Mouse (Mus musculus): ENCODE data around the gene 1700015G11Rik. TPM values are rescaled to one million over a fixed set of nuclear protein-coding genes. Genes with fewer than 3 reads are reported as not detected.

1700015G11Rik gene
- polyA plus RNA-seq, 1 experiment from 2014 or later = not detected

GRCm38 (mm10) chr7:52007138-52007537, 8.4 kb downstream of the 1700015G11Rik start:
- H3K27me3 ChIP-seq (ENCODE audit: control insufficient read depth, insufficient read depth, low read length) = no peaks in the 10 kb centered on the region
- no peak for ATAC-seq (ENCODE audit: low read depth)
- H3K9me3 ChIP-seq (ENCODE audit: control insufficient read depth, low read length) = no peaks in the 10 kb centered on the region
- H3K4me3 ChIP-seq (ENCODE audit: low read depth, low read length) = no peak overlapping the region
- H3K4me1 ChIP-seq (ENCODE audit: control insufficient read depth, insufficient read depth, low read length) = 0 out of 2 replicates have a peak, but pooled peaks cover 4% of the 10 kb centered on the region
- 93% methylated on average over 2 of the region's 2 CpGs for WGBS
- H3K36me3 ChIP-seq (ENCODE audit: control insufficient read depth, insufficient read depth, low read length) = no peaks in the 10 kb centered on the region
- no peak overlapping the region for H3K9ac ChIP-seq (replicated peaks; ENCODE audit: low read depth, low read length)
- H3K27ac ChIP-seq (ENCODE audit: low read depth, low read length) = no peak overlapping the region
- H3K4me2 ChIP-seq (ENCODE audit: low read depth, low read length) = no peak overlapping the region

DNA sequence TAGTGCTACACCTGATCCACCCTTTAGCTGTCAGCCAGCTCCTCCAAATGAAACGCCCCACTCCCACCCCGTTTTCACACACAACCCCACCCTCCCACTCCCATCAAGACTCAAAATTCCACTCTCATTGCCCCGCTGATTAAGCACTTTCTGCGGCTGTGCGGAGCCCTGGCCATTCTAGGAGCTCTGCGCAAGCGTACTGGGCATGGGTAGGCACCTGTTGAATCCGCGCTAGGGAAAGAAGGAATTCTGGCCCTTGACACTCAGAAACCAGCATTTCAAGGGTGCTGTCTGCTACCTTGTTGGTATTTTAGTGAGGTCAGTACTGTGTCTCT, 9.3 kb downstream of the 1700015G11Rik start:
- Histone ChIP-seq H3K27ac (ENCODE audit: low read depth, low read length) (peak overlapping the region; percentile 22; the same call in 1 of the 2 replicates), H3K4me1 (ENCODE audit: control insufficient read depth, insufficient read depth, low read length) (0 out of 2 replicates have a peak, but pooled peaks cover 4% of the 10 kb centered on the region), H3K27me3 (ENCODE audit: control insufficient read depth, insufficient read depth, low read length) (no peaks in the 10 kb centered on the region), H3K4me2 (ENCODE audit: low read depth, low read length) (peak overlapping the region; percentile 63), H3K36me3 (ENCODE audit: control insufficient read depth, insufficient read depth, low read length) (no peaks in the 10 kb centered on the region), H3K4me3 (ENCODE audit: low read depth, low read length) (peak overlapping the region; percentile 63), H3K9ac (replicated peaks; ENCODE audit: low read depth, low read length) (0 out of 2 replicates have a peak overlapping the region, but pooled peaks have one; percentile 7), H3K9me3 (ENCODE audit: control insufficient read depth, low read length) (no peaks in the 10 kb centered on the region)
- ATAC-seq (ENCODE audit: low read depth) = no peak; the same call in 1 of the 2 replicates
- WGBS = 1% methylated on average over 9 of the region's 9 CpGs

- peak within 1 kb of the TSS; percentile 63 for H3K9ac ChIP-seq (replicated peaks; ENCODE audit: low read depth, low read length)
- H3K4me3 ChIP-seq (ENCODE audit: low read depth, low read length) = peak within 1 kb of the TSS; percentile 63
- ATAC-seq (ENCODE audit: low read depth) = peak; percentile 97
- H3K36me3 ChIP-seq (ENCODE audit: control insufficient read depth, insufficient read depth, low read length) = no peaks in the 10 kb centered on the region
- 0 out of 2 replicates have a peak, but pooled peaks cover 4% of the 10 kb centered on the region for H3K4me1 ChIP-seq (ENCODE audit: control insufficient read depth, insufficient read depth, low read length)
- no peaks in the 10 kb centered on the region for H3K27me3 ChIP-seq (ENCODE audit: control insufficient read depth, insufficient read depth, low read length)
- H3K4me2 ChIP-seq (ENCODE audit: low read depth, low read length) = peak within 1 kb of the TSS; percentile 63
- H3K9me3 ChIP-seq (ENCODE audit: control insufficient read depth, low read length) = no peaks in the 10 kb centered on the region
- 0% methylated on average over 30 of the region's 47 CpGs for WGBS
- peak within 1 kb of the TSS; percentile 50; the same call in 1 of the 2 replicates for H3K27ac ChIP-seq (ENCODE audit: low read depth, low read length)
Observed at GRCm38 (mm10) chr7:52005511-52006295, 9.8 kb downstream of the 1700015G11Rik start, which contains the start of gene Svip. Svip (minus strand) TSS chr7:52006018.

DNA sequence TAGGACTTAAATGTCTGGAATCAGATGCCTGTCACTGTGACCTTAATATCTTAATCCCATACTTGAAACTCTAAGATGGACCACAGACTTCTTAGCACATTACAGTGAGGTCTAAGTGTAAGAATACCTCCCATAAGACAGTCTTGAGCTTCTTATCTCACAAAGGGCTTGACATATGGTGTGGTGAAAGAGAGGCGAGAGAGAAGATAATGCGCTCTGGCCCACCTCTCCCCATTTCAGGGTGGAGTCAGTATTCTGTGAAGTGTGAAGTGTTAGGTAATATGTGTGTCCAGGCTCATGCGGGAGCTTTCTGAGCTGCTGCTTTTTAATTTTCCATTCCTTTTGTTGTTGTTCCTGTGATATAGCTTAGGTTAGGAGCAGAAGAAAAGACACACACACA, 24.5 kb downstream of the 1700015G11Rik start:
- 0 out of 2 replicates have a peak, but pooled peaks have one; percentile 14 for ATAC-seq (ENCODE audit: low read depth)
- no peak overlapping the region for H3K9ac ChIP-seq (replicated peaks; ENCODE audit: low read depth, low read length)
- no peak overlapping the region for H3K4me2 ChIP-seq (ENCODE audit: low read depth, low read length)
- H3K4me1 ChIP-seq (ENCODE audit: control insufficient read depth, insufficient read depth, low read length) = no peaks in the 10 kb centered on the region
- no peaks in the 10 kb centered on the region for H3K9me3 ChIP-seq (ENCODE audit: control insufficient read depth, low read length)
- H3K36me3 ChIP-seq (ENCODE audit: control insufficient read depth, insufficient read depth, low read length) = no peaks in the 10 kb centered on the region
- no peak overlapping the region for H3K27ac ChIP-seq (ENCODE audit: low read depth, low read length)
- 88% methylated on average over 3 of the region's 3 CpGs for WGBS
- no peak overlapping the region for H3K4me3 ChIP-seq (ENCODE audit: low read depth, low read length)
- no peaks in the 10 kb centered on the region for H3K27me3 ChIP-seq (ENCODE audit: control insufficient read depth, insufficient read depth, low read length)

DNA sequence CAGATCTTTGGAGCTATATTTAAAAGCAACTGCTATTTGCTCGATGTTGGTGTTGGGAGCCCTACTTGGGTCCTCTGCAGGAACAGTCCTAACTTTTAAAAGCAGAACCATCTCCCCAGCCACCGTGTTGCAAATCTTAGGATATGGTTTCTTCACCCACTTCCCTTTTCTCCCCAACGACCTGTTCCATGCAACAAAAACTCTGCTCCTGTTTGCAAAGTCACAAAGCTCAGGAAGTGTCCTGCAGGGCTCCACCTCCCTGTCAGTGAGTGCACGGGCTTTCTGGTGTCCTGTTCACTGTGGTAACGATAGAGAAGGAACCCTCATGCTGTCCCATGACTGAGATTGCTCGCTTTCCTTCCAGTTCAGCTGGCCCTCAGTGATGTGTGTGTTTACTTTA, 28.6 kb downstream of the 1700015G11Rik start:
- H3K4me2 ChIP-seq (ENCODE audit: low read depth, low read length) = no peak overlapping the region
- no peaks in the 10 kb centered on the region for H3K9me3 ChIP-seq (ENCODE audit: control insufficient read depth, low read length)
- no peak overlapping the region for H3K4me3 ChIP-seq (ENCODE audit: low read depth, low read length)
- no peak overlapping the region for H3K9ac ChIP-seq (replicated peaks; ENCODE audit: low read depth, low read length)
- H3K4me1 ChIP-seq (ENCODE audit: control insufficient read depth, insufficient read depth, low read length) = no peaks in the 10 kb centered on the region
- no peaks in the 10 kb centered on the region for H3K36me3 ChIP-seq (ENCODE audit: control insufficient read depth, insufficient read depth, low read length)
- H3K27me3 ChIP-seq (ENCODE audit: control insufficient read depth, insufficient read depth, low read length) = no peaks in the 10 kb centered on the region
- no peak for ATAC-seq (ENCODE audit: low read depth)
- no peak overlapping the region for H3K27ac ChIP-seq (ENCODE audit: low read depth, low read length)
- 63% methylated on average over 6 of the region's 6 CpGs for WGBS

DNA sequence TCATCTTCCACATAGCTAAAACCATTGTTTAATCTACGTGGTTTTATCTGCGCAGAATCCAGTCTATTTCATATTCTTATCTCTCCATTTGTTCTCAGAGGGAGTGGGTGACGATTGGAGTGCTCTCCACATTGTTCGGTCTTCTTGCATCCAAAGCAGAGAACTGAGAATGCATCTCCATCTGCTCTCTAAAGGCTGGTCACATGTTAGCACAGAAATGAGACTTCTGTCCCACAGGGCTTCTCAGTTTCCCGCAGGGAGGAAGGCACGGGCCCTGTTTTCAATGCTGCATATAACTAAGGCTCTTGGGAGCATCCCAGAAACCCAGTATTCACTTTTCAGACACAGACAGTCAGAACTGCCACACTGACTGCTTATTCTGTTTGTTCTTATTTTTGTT, 29.8 kb downstream of the 1700015G11Rik start:
- no peaks in the 10 kb centered on the region for H3K27me3 ChIP-seq (ENCODE audit: control insufficient read depth, insufficient read depth, low read length)
- no peaks in the 10 kb centered on the region for H3K9me3 ChIP-seq (ENCODE audit: control insufficient read depth, low read length)
- no peak overlapping the region for H3K9ac ChIP-seq (replicated peaks; ENCODE audit: low read depth, low read length)
- H3K36me3 ChIP-seq (ENCODE audit: control insufficient read depth, insufficient read depth, low read length) = no peaks in the 10 kb centered on the region
- H3K4me1 ChIP-seq (ENCODE audit: control insufficient read depth, insufficient read depth, low read length) = no peaks in the 10 kb centered on the region
- H3K4me3 ChIP-seq (ENCODE audit: low read depth, low read length) = no peak overlapping the region
- ATAC-seq (ENCODE audit: low read depth) = no peak
- 78% methylated on average over 6 of the region's 6 CpGs for WGBS
- H3K27ac ChIP-seq (ENCODE audit: low read depth, low read length) = no peak overlapping the region
- H3K4me2 ChIP-seq (ENCODE audit: low read depth, low read length) = no peak overlapping the region

GRCm38 (mm10) chr7:51982303-51982702, 33.2 kb downstream of the 1700015G11Rik start:
- H3K27me3 ChIP-seq (ENCODE audit: control insufficient read depth, insufficient read depth, low read length) = no peaks in the 10 kb centered on the region
- no peaks in the 10 kb centered on the region for H3K9me3 ChIP-seq (ENCODE audit: control insufficient read depth, low read length)
- H3K4me2 ChIP-seq (ENCODE audit: low read depth, low read length) = no peak overlapping the region
- no peaks in the 10 kb centered on the region for H3K4me1 ChIP-seq (ENCODE audit: control insufficient read depth, insufficient read depth, low read length)
- no peak overlapping the region for H3K27ac ChIP-seq (ENCODE audit: low read depth, low read length)
- WGBS = 9% methylated on average over 1 of the region's 1 CpGs
- no peaks in the 10 kb centered on the region for H3K36me3 ChIP-seq (ENCODE audit: control insufficient read depth, insufficient read depth, low read length)
- no peak for ATAC-seq (ENCODE audit: low read depth)
- H3K9ac ChIP-seq (replicated peaks; ENCODE audit: low read depth, low read length) = no peak overlapping the region
- no peak overlapping the region for H3K4me3 ChIP-seq (ENCODE audit: low read depth, low read length)

DNA sequence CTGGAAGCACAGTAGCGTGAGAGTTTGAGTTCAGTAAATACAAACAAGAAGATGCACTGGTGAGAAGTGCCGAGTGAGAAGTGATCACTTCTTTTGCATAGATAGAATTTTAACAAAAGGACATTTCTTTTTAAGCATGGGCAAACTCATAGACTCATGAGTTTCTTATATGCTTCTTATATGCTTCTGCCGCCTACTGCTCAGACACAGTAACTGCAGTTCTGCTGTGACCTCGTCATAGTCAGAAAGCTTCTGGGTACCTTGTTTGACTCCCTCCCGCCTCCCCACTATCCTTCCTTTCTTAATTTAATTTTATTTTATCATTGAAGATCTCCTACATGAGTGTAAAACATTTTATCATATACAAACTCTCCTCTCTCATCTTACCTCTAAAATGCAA, 36.3 kb downstream of the 1700015G11Rik start:
- ATAC-seq (ENCODE audit: low read depth) = no peak
- no peaks in the 10 kb centered on the region for H3K36me3 ChIP-seq (ENCODE audit: control insufficient read depth, insufficient read depth, low read length)
- no peaks in the 10 kb centered on the region for H3K9me3 ChIP-seq (ENCODE audit: control insufficient read depth, low read length)
- no peak overlapping the region for H3K27ac ChIP-seq (ENCODE audit: low read depth, low read length)
- WGBS = 50% methylated on average over 5 of the region's 5 CpGs
- no peak overlapping the region for H3K9ac ChIP-seq (replicated peaks; ENCODE audit: low read depth, low read length)
- no peak overlapping the region for H3K4me2 ChIP-seq (ENCODE audit: low read depth, low read length)
- H3K4me1 ChIP-seq (ENCODE audit: control insufficient read depth, insufficient read depth, low read length) = 0 out of 2 replicates have a peak, but pooled peaks cover 3% of the 10 kb centered on the region
- no peaks in the 10 kb centered on the region for H3K27me3 ChIP-seq (ENCODE audit: control insufficient read depth, insufficient read depth, low read length)
- H3K4me3 ChIP-seq (ENCODE audit: low read depth, low read length) = no peak overlapping the region

GRCm38 (mm10) chr7:51975181-51975580, 40.3 kb downstream of the 1700015G11Rik start:
- H3K27ac ChIP-seq (ENCODE audit: low read depth, low read length) = no peak overlapping the region
- H3K4me1 ChIP-seq (ENCODE audit: control insufficient read depth, insufficient read depth, low read length) = 0 out of 2 replicates have a peak, but pooled peaks cover 3% of the 10 kb centered on the region
- no peaks in the 10 kb centered on the region for H3K9me3 ChIP-seq (ENCODE audit: control insufficient read depth, low read length)
- no peak for ATAC-seq (ENCODE audit: low read depth)
- H3K9ac ChIP-seq (replicated peaks; ENCODE audit: low read depth, low read length) = no peak overlapping the region
- no peak overlapping the region for H3K4me3 ChIP-seq (ENCODE audit: low read depth, low read length)
- H3K36me3 ChIP-seq (ENCODE audit: control insufficient read depth, insufficient read depth, low read length) = no peaks in the 10 kb centered on the region
- WGBS = 49% methylated on average over 6 of the region's 6 CpGs
- no peaks in the 10 kb centered on the region for H3K27me3 ChIP-seq (ENCODE audit: control insufficient read depth, insufficient read depth, low read length)
- H3K4me2 ChIP-seq (ENCODE audit: low read depth, low read length) = no peak overlapping the region
